Comparison of ENCODE assay signal across 26 mouse cellular contexts in the genomic region with DNA sequence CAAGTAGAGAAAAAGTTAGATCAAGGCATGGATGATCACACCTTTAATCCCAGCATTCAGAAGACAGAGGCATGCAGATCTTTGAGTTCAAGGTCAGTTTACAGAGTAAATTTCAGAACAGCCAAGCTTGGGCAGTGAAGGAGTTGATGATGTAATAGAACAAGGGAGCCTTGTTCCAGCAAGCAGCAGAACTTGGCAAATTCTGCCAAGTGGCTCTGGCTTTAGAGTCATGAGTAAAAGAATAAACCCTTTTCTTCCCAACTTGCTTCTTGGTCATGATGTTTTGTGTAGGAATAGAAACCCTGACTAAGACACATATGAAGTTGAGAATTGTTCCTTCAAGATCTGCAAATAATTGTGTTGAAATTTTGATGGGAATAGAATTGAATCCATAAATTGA. TPM values are rescaled to one million over a fixed set of nuclear protein-coding genes. Genes with fewer than 3 reads are reported as not detected.
DNase-seq lines count a peak whose midpoint lies in the region; ATAC-seq and TF ChIP-seq lines count a peak whose summit lies in the region.
"Had no signal": no experiment of that assay in that cellular context is flagged by ENCODE, and none has a peak within 500 bp of the region (broad histone marks: within the 10 kb centered on the region; RNA-seq: fewer than 3 reads in every experiment).

No protein-coding gene starts in this region.

- no peak overlapping the region for H3K27ac ChIP-seq in kidney, adult 2 months (ENCODE audit: insufficient read depth, low read depth, low read length)
- no peak overlapping the region for H3K27ac ChIP-seq in lung, embryonic 16.5 days (ENCODE audit: low read length)
- H3K27ac ChIP-seq in neural tube, embryonic 15.5 days (replicated peaks) = no peak overlapping the region
- no peak overlapping the region for H3K27ac ChIP-seq in cerebellum, adult 2 months (ENCODE audit: insufficient read depth, low read length)
- H3K27ac ChIP-seq: embryonic facial prominence, embryonic 13.5 days; gastrocnemius, adult 2 months; hindbrain, embryonic 12.5 days; hindbrain, embryonic 15.5 days had no signal

- H3K4me2 ChIP-seq in lung, embryonic 16.5 days (ENCODE audit: low read depth, low read length) = no peak overlapping the region
- H3K4me2 ChIP-seq in neural tube, embryonic 15.5 days = no peak overlapping the region
- H3K4me2 ChIP-seq: embryonic facial prominence, embryonic 13.5 days; heart, embryonic 11.5 days; hindbrain, embryonic 12.5 days; hindbrain, embryonic 15.5 days had no signal

- H3K36me3 ChIP-seq in kidney, adult 2 months (ENCODE audit: control insufficient read depth, insufficient read depth, low read length) = no peaks in the 10 kb centered on the region
- H3K36me3 ChIP-seq in lung, embryonic 16.5 days (ENCODE audit: control insufficient read depth, insufficient read depth, low read length) = no peaks in the 10 kb centered on the region
- H3K36me3 ChIP-seq in neural tube, embryonic 15.5 days = no peaks in the 10 kb centered on the region
- H3K36me3 ChIP-seq: embryonic facial prominence, embryonic 13.5 days; hindbrain, embryonic 12.5 days; hindbrain, embryonic 15.5 days had no signal

- no peaks in the 10 kb centered on the region for H3K9me3 ChIP-seq in lung, embryonic 16.5 days (ENCODE audit: control insufficient read depth, low read length)
- no peaks in the 10 kb centered on the region for H3K9me3 ChIP-seq in neural tube, embryonic 15.5 days (replicated peaks)
- H3K9me3 ChIP-seq: embryonic facial prominence, embryonic 13.5 days; hindbrain, embryonic 12.5 days; hindbrain, embryonic 15.5 days had no signal

- TF ChIP-seq POLR2A in kidney, adult 2 months (IDR thresholded peaks at IDR 0.05; ENCODE audit: low read depth, low read length) = no peak
- no peak for TF ChIP-seq POLR2A in cerebellum, adult 2 months (IDR thresholded peaks at IDR 0.05; ENCODE audit: borderline replicate concordance, insufficient read depth, low read length)

- no peaks in the 10 kb centered on the region for H3K27me3 ChIP-seq in kidney, adult 2 months (replicated peaks; ENCODE audit: control insufficient read depth, insufficient read depth, low read length)
- no peaks in the 10 kb centered on the region for H3K27me3 ChIP-seq in lung, embryonic 16.5 days (ENCODE audit: control insufficient read depth, insufficient read depth, low read depth, low read length)
- H3K27me3 ChIP-seq in neural tube, embryonic 15.5 days (replicated peaks) = no peaks in the 10 kb centered on the region
- no peaks in the 10 kb centered on the region for H3K27me3 ChIP-seq in cerebellum, adult 2 months (ENCODE audit: control insufficient read depth, insufficient read depth, low read length)
- H3K27me3 ChIP-seq: embryonic facial prominence, embryonic 13.5 days; hindbrain, embryonic 12.5 days; hindbrain, embryonic 15.5 days had no signal

- no peak overlapping the region for H3K4me3 ChIP-seq in kidney, adult 2 months (ENCODE audit: insufficient read depth, low read depth, low read length)
- H3K4me3 ChIP-seq in lung, embryonic 16.5 days (ENCODE audit: low read length) = no peak overlapping the region
- H3K4me3 ChIP-seq in neural tube, embryonic 15.5 days (replicated peaks) = no peak overlapping the region
- no peak overlapping the region for H3K4me3 ChIP-seq in cerebellum, adult 2 months (replicated peaks; ENCODE audit: insufficient read depth, low read depth, low read length)
- H3K4me3 ChIP-seq: embryonic facial prominence, embryonic 13.5 days; gastrocnemius, adult 2 months; hindbrain, embryonic 12.5 days; hindbrain, embryonic 15.5 days had no signal

- no peak for TF ChIP-seq CTCF in kidney, adult 2 months (conservative IDR thresholded peaks at IDR 0.05; ENCODE audit: insufficient read depth, insufficient read length, low read depth, low read length)
- TF ChIP-seq CTCF in cerebellum, adult 2 months (IDR thresholded peaks at IDR 0.05; ENCODE audit: borderline replicate concordance, insufficient read depth, low read depth, low read length) = no peak

- H3K4me1 ChIP-seq in kidney, adult 2 months (ENCODE audit: control insufficient read depth, insufficient read depth, low read length) = no peaks in the 10 kb centered on the region
- no peaks in the 10 kb centered on the region for H3K4me1 ChIP-seq in lung, embryonic 16.5 days (replicated peaks; ENCODE audit: control insufficient read depth, insufficient read depth, low read length)
- H3K4me1 ChIP-seq in neural tube, embryonic 15.5 days = no peaks in the 10 kb centered on the region
- no peaks in the 10 kb centered on the region for H3K4me1 ChIP-seq in cerebellum, adult 2 months (ENCODE audit: control insufficient read depth, insufficient read depth, low read length)
- H3K4me1 ChIP-seq: embryonic facial prominence, embryonic 13.5 days; hindbrain, embryonic 12.5 days; hindbrain, embryonic 15.5 days had no signal

- peak; percentile 43; the same call in 1 of the 2 replicates for ATAC-seq in lung, embryonic 16.5 days (ENCODE audit: low read depth)
- no peak for ATAC-seq in neural tube, embryonic 15.5 days (ENCODE audit: low FRiP score)
- ATAC-seq: forebrain, embryonic 14.5 days; forebrain, postnatal 0 days had no signal

- H3K9ac ChIP-seq in lung, embryonic 16.5 days (ENCODE audit: low read length) = no peak overlapping the region
- no peak overlapping the region for H3K9ac ChIP-seq in neural tube, embryonic 15.5 days (replicated peaks)
- H3K9ac ChIP-seq: embryonic facial prominence, embryonic 13.5 days; forebrain, postnatal 0 days; hindbrain, embryonic 12.5 days; hindbrain, embryonic 15.5 days had no signal

- DNase-seq in kidney, adult 2 months = peak; percentile 15
- DNase-seq in kidney, adult 9 months = no peak
- DNase-seq in lung, adult 18-20 months = no peak
- DNase-seq in NIH3T3 (ENCODE audit: low read depth) = peak; percentile 77
- peak; percentile 49 for DNase-seq in fibroblast of lung, adult 2 months (ENCODE audit: low read depth)
- DNase-seq in cerebellum, adult 2 months = no peak
- DNase-seq: adrenal gland, adult 8-10 months; adrenal gland, postnatal 25 days; cerebellum, adult 18-20 months; cerebellum, adult 9-11 months; cerebellum, postnatal 25 days; forebrain, postnatal 0 days; gastrocnemius, adult 2 months; gastrocnemius, postnatal 14 days; heart, adult 11 months had no signal

RNA-seq across cellular contexts. Expression of a gene that starts 3.5 kb away (rescaled TPM):
- 41.4 and 41.9 TPM in 2 replicates for polyA plus RNA-seq in kidney, adult 2 months (2012; rRNA removed)
- polyA plus RNA-seq in lung, embryonic 16.5 days (2015; fragmentation: Nextera tagmentation; extraction: Ambion mirVana) = not detected in 2 replicates
- polyA plus RNA-seq in neural tube, embryonic 15.5 days (2015; fragmentation: Nextera tagmentation; extraction: Ambion mirVana) = 0.51 and 0.77 TPM in 2 replicates
- polyA plus RNA-seq in cerebellum, adult 2 months (2012; rRNA removed) = 0.03 TPM in 1 of 2 replicates, not detected in the other
- polyA plus RNA-seq: embryonic facial prominence, embryonic 13.5 days; forebrain, embryonic 11.5 days; forebrain, embryonic 14.5 days; forebrain, postnatal 0 days; heart, embryonic 11.5 days; heart, embryonic 14.5 days; heart, postnatal 0 days; intestine, embryonic 14.5 days had no signal

Comparison
In these comparisons a context has a peak if more than half of its experiments do, and no peak if none do; other contexts are left out.
1. DNase-seq: peak in kidney, adult 2 months (single experiment), NIH3T3 (single experiment) and fibroblast of lung, adult 2 months (single experiment); none in kidney, adult 9 months (single experiment), lung, adult 18-20 months (0 of 2) and cerebellum, adult 2 months (0 of 2).
2. RNA of a gene that starts 3.5 kb away (polyA plus RNA-seq): 41.4 to 41.9 TPM in kidney, adult 2 months; 0.51 to 0.77 TPM in neural tube, embryonic 15.5 days, not detected in lung, embryonic 16.5 days and 0.03 TPM in cerebellum, adult 2 months; every median in the first group is over 10 times any median in the second.